Mouse (Mus musculus) forebrain, embryonic 15.5 days (tissue): ENCODE data around the gene Gja1. TPM values are rescaled to one million over a fixed set of nuclear protein-coding genes. Genes with fewer than 3 reads are reported as not detected.
A peak's percentile ranks its signal among the peaks of the same experiment; 100 is the strongest.
"Not testable (repeated sequence)": the region's sequence is repeated elsewhere in the genome, so short reads cannot be mapped to it uniquely, and the experiment has no call there.

Source experiments
- ATAC-seq: fragments of 200-750 bp; cut with Nextera tagmentation; replicated peaks from 2 replicates; pipeline ENCODE4 v1.8.0; 2017; ENCODE audit warnings: mild to moderate bottlenecking, moderate TSS enrichment, moderate library complexity
- H3K27ac ChIP-seq: fragments of 300-500 bp; sonication (generic); replicated peaks from 2 replicates; pipeline ENCODE4 v1.5.1; 2015; ENCODE audit warnings: mild to moderate bottlenecking, inconsistent platforms
- H3K27me3 ChIP-seq: fragments of 300-500 bp; sonication (generic); 2 replicates; pipeline ENCODE4 v1.6.1; 2015; ENCODE audit warnings: inconsistent platforms
- H3K36me3 ChIP-seq: fragments of 300-500 bp; sonication (generic); 2 replicates; pipeline ENCODE4 v1.6.1; 2015; ENCODE audit warnings: mild to moderate bottlenecking, inconsistent platforms
- H3K4me1 ChIP-seq: fragments of 300-500 bp; sonication (generic); 2 replicates; pipeline ENCODE4 v1.6.1; 2015; ENCODE audit warnings: inconsistent platforms
- H3K4me2 ChIP-seq: fragments of 300-500 bp; sonication (generic); replicated peaks from 2 replicates; pipeline ENCODE4 v1.6.1; 2015; ENCODE audit warnings: mild to moderate bottlenecking, inconsistent platforms
- H3K4me3 ChIP-seq: fragments of 300-500 bp; sonication (generic); 2 replicates; pipeline ENCODE4 v1.5.1; 2015; ENCODE audit warnings: mild to moderate bottlenecking, inconsistent platforms
- H3K9ac ChIP-seq: fragments of 300-500 bp; sonication (generic); replicated peaks from 2 replicates; pipeline ENCODE4 v1.6.1; 2015; ENCODE audit warnings: mild to moderate bottlenecking, inconsistent platforms
- H3K9me3 ChIP-seq: fragments of 300-500 bp; sonication (generic); 2 replicates; pipeline ENCODE4 v1.6.1; 2016; ENCODE audit warnings: inconsistent platforms
- WGBS: fragments of 180-500 bp; shearing (Covaris S2); methylation state at CpG from one replicate; pipeline ENCODE4 v1.1.7; 2015; ENCODE audit warnings: mixed read lengths; 5-methylcytosine and 5-hydroxymethylcytosine counted together
- polyA plus RNA-seq: library from polyadenylated mRNA; unstranded; fragments of >200 nt; fragmentation: Nextera tagmentation; extraction: Ambion mirVana; gene quantifications from 2 replicates; pipeline ENCODE4 v1.2.1, GENCODE M21; 2015

The Gja1 gene
- polyA plus RNA-seq, 1 experiment from 2014 or later, result 71.5 TPM

- no peaks in the 10 kb centered on the region for H3K27me3 ChIP-seq
- H3K4me2 ChIP-seq, result no peak overlapping the region
- 42% methylated on average over 13 of the region's 13 CpGs for WGBS
- peaks cover 5% of the 10 kb centered on the region for H3K4me1 ChIP-seq
- 0 out of 2 replicates have a peak, but pooled peaks cover 5% of the 10 kb centered on the region for H3K36me3 ChIP-seq
- H3K27ac ChIP-seq, result no peak overlapping the region
- H3K9ac ChIP-seq, result no peak overlapping the region
- H3K4me3 ChIP-seq, result no peak overlapping the region
- H3K9me3 ChIP-seq, result no peaks in the 10 kb centered on the region
- peak; percentile 64 for ATAC-seq
These were observed 8.3 kb downstream of the Gja1 start for GRCm38 (mm10) chr10:56385195-56386109.

DNA sequence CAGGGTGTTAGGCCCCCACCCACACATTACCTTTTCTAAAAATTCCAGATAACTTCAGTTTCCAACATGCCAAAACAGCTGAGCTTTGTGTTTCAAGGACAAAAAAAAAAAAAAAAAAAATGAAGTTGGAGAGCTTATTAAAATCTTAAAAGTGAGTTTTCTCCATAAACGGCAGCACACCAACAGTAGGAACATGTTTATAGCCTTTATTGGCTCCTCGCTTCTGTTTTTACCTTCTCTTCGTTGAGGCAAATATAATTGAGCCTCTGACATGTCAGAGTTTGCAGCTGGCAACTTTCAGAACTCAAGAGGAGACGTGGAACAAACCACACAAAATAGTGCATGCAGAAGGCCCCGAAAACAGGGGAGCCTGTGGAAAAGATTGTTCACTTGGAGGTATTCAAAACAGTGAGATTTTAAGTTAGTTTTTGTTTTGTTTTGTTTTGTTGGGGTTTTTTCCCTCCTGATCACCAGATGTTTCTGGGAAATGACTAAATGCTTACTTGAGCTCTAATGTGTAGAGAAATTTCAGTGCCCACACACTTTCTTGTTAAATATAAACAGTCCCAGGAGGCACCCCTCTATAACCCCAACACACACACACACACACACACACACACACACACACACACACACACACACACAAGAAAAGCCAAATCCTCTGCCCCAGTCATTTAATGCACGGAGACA, 16.1 kb downstream of the Gja1 start:
- H3K4me3 ChIP-seq, result no peak overlapping the region
- H3K4me1 ChIP-seq, result no peaks in the 10 kb centered on the region
- 74% methylated on average over 6 of the region's 6 CpGs for WGBS
- no peak overlapping the region for H3K27ac ChIP-seq
- ATAC-seq, result no peak
- no peak overlapping the region for H3K9ac ChIP-seq
- 0 out of 2 replicates have a peak, but pooled peaks cover 5% of the 10 kb centered on the region for H3K36me3 ChIP-seq
- H3K4me2 ChIP-seq, result no peak overlapping the region
- no peaks in the 10 kb centered on the region for H3K9me3 ChIP-seq
- H3K27me3 ChIP-seq, result no peaks in the 10 kb centered on the region

DNA sequence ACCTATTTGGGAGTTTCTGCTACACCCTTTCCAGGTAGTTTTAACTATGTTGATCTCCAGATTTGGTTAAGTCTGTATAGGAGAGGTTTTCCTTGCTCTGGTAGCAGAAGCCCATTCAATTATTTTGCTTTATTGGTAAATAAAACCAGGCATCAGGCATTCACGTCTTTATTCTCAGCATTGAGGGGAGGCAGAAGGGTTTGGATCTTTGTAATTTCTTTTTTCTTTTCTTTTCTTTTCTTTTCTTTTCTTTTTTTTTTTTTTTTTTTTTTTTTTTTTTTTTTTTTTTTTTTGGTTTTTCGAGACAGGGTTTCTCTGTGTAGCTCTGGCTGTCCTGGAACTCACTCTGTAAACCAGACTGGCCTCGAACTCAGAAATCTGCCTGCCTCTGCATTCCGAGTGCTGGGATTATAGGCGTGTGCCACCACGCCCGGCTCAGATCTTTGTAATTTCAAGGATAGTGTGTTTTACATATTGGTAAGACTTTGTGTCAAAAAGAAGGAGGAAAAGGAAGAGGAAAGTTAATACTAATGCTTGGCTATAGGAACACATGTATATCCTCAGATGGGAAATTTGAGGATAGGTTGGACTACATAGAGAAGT, 16.8 kb downstream of the Gja1 start:
- H3K27ac ChIP-seq, H3K36me3 ChIP-seq, H3K27me3 ChIP-seq, H3K4me2 ChIP-seq, H3K4me1 ChIP-seq, H3K9ac ChIP-seq, ATAC-seq, H3K4me3 ChIP-seq, H3K9me3 ChIP-seq: not testable (repeated sequence)
- 90% methylated on average over 7 of the region's 7 CpGs for WGBS

- Histone ChIP-seq H3K9ac (no peak overlapping the region), H3K27me3 (no peaks in the 10 kb centered on the region), H3K9me3 (no peaks in the 10 kb centered on the region), H3K27ac (no peak overlapping the region), H3K4me1 (no peaks in the 10 kb centered on the region), H3K4me3 (no peak overlapping the region), H3K4me2 (no peak overlapping the region), H3K36me3 (no peaks in the 10 kb centered on the region)
- 0 out of 2 replicates have a peak, but pooled peaks have one; percentile 29 for ATAC-seq
- WGBS, result 59% methylated on average over 8 of the region's 8 CpGs
These were observed 20.7 kb downstream of the Gja1 start for GRCm38 (mm10) chr10:56397875-56398274.

- WGBS, result 97% methylated on average over 2 of the region's 2 CpGs
- no peaks in the 10 kb centered on the region for H3K4me1 ChIP-seq
These were observed 21.2 kb downstream of the Gja1 start for GRCm38 (mm10) chr10:56398310-56398709.

DNA sequence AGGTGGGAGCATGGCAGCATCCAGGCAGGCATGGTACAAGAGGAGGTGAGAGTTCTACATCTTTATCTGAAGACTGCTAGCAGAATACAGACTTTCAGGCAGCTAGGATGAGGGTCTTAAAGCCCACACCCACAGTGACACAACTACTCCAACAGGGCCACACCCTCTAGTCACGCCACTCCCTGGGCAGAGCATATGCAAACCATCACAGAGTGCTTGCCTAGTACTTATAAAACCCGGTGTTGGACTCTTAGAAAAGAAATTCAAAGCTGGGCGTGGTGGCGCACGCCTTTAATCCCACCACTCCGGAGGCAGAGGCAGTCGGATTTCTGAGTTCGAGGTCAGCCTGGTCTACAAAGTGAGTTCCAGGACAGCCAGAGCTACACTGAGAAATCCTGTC, 24.3 kb downstream of the Gja1 start:
- H3K36me3 ChIP-seq, ATAC-seq, H3K4me1 ChIP-seq, H3K27me3 ChIP-seq, H3K27ac ChIP-seq, H3K9ac ChIP-seq, H3K4me2 ChIP-seq, H3K4me3 ChIP-seq, H3K9me3 ChIP-seq: not testable (repeated sequence)
- 93% methylated on average over 8 of the region's 8 CpGs for WGBS

More at GRCm38 (mm10) chr10:56398310-56398709, 21.2 kb downstream of the Gja1 start:
- Histone ChIP-seq H3K27ac (no peak overlapping the region), H3K4me2 (no peak overlapping the region), H3K36me3 (no peaks in the 10 kb centered on the region), H3K9ac (no peak overlapping the region), H3K27me3 (no peaks in the 10 kb centered on the region), H3K4me3 (no peak overlapping the region), H3K9me3 (no peaks in the 10 kb centered on the region)
- ATAC-seq, result no peak

DNA sequence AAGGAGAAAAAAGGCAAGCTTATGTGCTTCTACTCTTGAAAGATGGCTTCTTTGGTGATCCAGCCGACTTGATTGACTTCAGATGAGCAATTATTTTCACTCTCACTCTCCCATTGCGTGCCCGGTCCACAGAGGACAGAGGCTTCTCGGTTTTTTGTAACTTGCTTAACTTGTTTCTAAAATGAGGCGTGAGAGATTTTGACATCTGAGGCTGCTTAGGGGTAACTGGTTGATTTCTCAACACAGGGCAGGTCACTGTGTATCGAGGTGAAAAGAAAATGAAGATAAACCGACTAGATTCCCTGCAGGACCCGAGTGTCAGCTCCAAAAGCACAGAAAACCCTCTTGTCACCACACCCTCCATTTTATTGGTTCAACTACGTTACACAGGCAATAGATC, 28.8 kb downstream of the Gja1 start:
- no peak overlapping the region for H3K4me3 ChIP-seq
- H3K4me2 ChIP-seq, result no peak overlapping the region
- no peak overlapping the region for H3K9ac ChIP-seq
- no peaks in the 10 kb centered on the region for H3K4me1 ChIP-seq
- 87% methylated on average over 9 of the region's 9 CpGs for WGBS
- no peak for ATAC-seq
- no peaks in the 10 kb centered on the region for H3K27me3 ChIP-seq
- no peak overlapping the region for H3K27ac ChIP-seq
- no peaks in the 10 kb centered on the region for H3K9me3 ChIP-seq
- H3K36me3 ChIP-seq, result no peaks in the 10 kb centered on the region

- Histone ChIP-seq H3K4me1 (no peaks in the 10 kb centered on the region), H3K36me3 (no peaks in the 10 kb centered on the region), H3K4me3 (no peak overlapping the region), H3K4me2 (no peak overlapping the region), H3K9me3 (no peaks in the 10 kb centered on the region), H3K9ac (no peak overlapping the region), H3K27me3 (no peaks in the 10 kb centered on the region), H3K27ac (no peak overlapping the region)
- 91% methylated on average over 6 of the region's 6 CpGs for WGBS
- ATAC-seq, result no peak
These were observed 29.4 kb downstream of the Gja1 start for GRCm38 (mm10) chr10:56406386-56407130.

GRCm38 (mm10) chr10:56415894-56416570, 38.9 kb downstream of the Gja1 start:
- no peak overlapping the region for H3K27ac ChIP-seq
- no peak overlapping the region for H3K4me2 ChIP-seq
- no peaks in the 10 kb centered on the region for H3K4me1 ChIP-seq
- no peaks in the 10 kb centered on the region for H3K9me3 ChIP-seq
- WGBS, result 85% methylated on average over 7 of the region's 7 CpGs
- no peaks in the 10 kb centered on the region for H3K27me3 ChIP-seq
- no peaks in the 10 kb centered on the region for H3K36me3 ChIP-seq
- ATAC-seq, result no peak
- H3K9ac ChIP-seq, result no peak overlapping the region
- H3K4me3 ChIP-seq, result no peak overlapping the region

DNA sequence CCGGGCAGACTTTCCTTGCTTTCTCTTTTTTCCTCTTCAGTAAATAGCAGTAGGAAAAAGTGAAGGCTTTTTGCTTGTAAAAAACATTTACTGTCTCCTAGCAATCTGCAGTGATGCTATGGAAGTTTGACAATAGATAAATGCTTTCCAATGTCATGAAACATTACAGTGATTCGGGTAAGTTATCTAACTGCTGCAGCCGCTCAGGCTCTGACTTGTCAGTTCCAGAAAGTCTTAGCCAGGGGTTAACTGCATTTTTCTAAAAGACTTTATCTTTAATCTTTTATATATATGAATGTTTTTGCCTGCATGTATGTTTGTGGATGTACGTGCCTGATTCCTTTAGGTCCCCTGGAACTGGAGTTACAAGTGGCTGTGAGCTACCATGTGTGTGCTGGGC, 45.4 kb downstream of the Gja1 start:
- Histone ChIP-seq H3K4me1 (no peaks in the 10 kb centered on the region), H3K27me3 (no peaks in the 10 kb centered on the region), H3K27ac (no peak overlapping the region), H3K4me3 (no peak overlapping the region), H3K9me3 (no peaks in the 10 kb centered on the region), H3K9ac (no peak overlapping the region), H3K36me3 (no peaks in the 10 kb centered on the region), H3K4me2 (no peak overlapping the region)
- ATAC-seq, result no peak
- WGBS, result 92% methylated on average over 4 of the region's 4 CpGs

GRCm38 (mm10) chr10:56425016-56425798, 48.1 kb downstream of the Gja1 start:
- Histone ChIP-seq H3K27me3 (no peaks in the 10 kb centered on the region), H3K4me2 (no peak overlapping the region), H3K36me3 (no peaks in the 10 kb centered on the region), H3K9me3 (no peaks in the 10 kb centered on the region), H3K9ac (no peak overlapping the region), H3K4me1 (no peaks in the 10 kb centered on the region), H3K4me3 (no peak overlapping the region), H3K27ac (no peak overlapping the region)
- no peak for ATAC-seq
- 84% methylated on average over 15 of the region's 15 CpGs for WGBS
